Mouse (Mus musculus) stomach, postnatal 0 days (tissue): ENCODE results near the gene Cd81. TPM values are rescaled to one million over a fixed set of nuclear protein-coding genes. Genes with fewer than 3 reads are reported as not detected.

ENCODE experiments used
- ATAC-seq: fragments of 200-750 bp; cut with Nextera tagmentation; 2 replicates; pipeline ENCODE4 v1.8.0; 2017; ENCODE audit not compliant: low FRiP score, low TSS enrichment
- DNase-seq: peaks from one replicate; pipeline ENCODE4 v3.0.0-alpha.2; 2016; ENCODE audit warnings: low spot score
- H3K27ac ChIP-seq: fragments of 300-500 bp; sonication (generic); replicated peaks from 2 replicates; pipeline ENCODE4 v1.5.1; 2014; ENCODE audit warnings: mild to moderate bottlenecking, control low read depth
- H3K27me3 ChIP-seq: fragments of 300-500 bp; sonication (generic); 2 replicates; pipeline ENCODE4 v1.6.1; 2014; ENCODE audit warnings: low read length; ENCODE audit not compliant: control insufficient read depth, insufficient read depth
- H3K36me3 ChIP-seq: fragments of 300-500 bp; sonication (generic); 2 replicates; pipeline ENCODE4 v1.6.1; 2014; ENCODE audit warnings: low read length, mixed read lengths; ENCODE audit not compliant: control insufficient read depth, insufficient read depth
- H3K4me1 ChIP-seq: fragments of 300-500 bp; sonication (generic); replicated peaks from 2 replicates; pipeline ENCODE4 v1.6.1; 2014; ENCODE audit warnings: antibody characterized with exemption; ENCODE audit not compliant: control insufficient read depth, insufficient read depth
- H3K4me2 ChIP-seq: fragments of 300-500 bp; sonication (generic); replicated peaks from 2 replicates; pipeline ENCODE4 v1.6.1; 2014; ENCODE audit warnings: low read depth, mild to moderate bottlenecking, control low read depth, moderate library complexity
- H3K4me3 ChIP-seq: fragments of 300-500 bp; sonication (generic); 2 replicates; pipeline ENCODE4 v1.5.1; 2014; ENCODE audit warnings: low read depth, low read length, control low read depth
- H3K9ac ChIP-seq: fragments of 300-500 bp; sonication (generic); 2 replicates; pipeline ENCODE4 v1.6.1; 2014; ENCODE audit warnings: mild to moderate bottlenecking, low read length, control low read depth, mixed read lengths
- H3K9me3 ChIP-seq: fragments of 300-500 bp; sonication (generic); 2 replicates; pipeline ENCODE4 v1.6.1; 2016; ENCODE audit warnings: low read length; ENCODE audit not compliant: control insufficient read depth
- CTCF ChIP-seq: IDR thresholded peaks from 2 replicates; pipeline ENCODE4 v1.5.1; 2016; ENCODE audit warnings: antibody characterized with exemption, low read depth, mild to moderate bottlenecking, moderate library complexity
- EP300 ChIP-seq: optimal IDR thresholded peaks from 2 replicates; pipeline ENCODE3; 2016; ENCODE audit warnings: antibody characterized with exemption
- WGBS: fragments of 180-500 bp; shearing (Covaris S2); extraction: QIAGEN DNeasy Blood & Tissue Kit; methylation state at CpG from one replicate; pipeline ENCODE4 v1.1.7; 2014; 5-methylcytosine and 5-hydroxymethylcytosine counted together
- polyA plus RNA-seq: library from polyadenylated mRNA; unstranded; fragments of >200 nt; fragmentation: Nextera tagmentation; extraction: Ambion mirVana; gene quantifications from 2 replicates; pipeline ENCODE4 v1.2.1, GENCODE M21; 2015

The Cd81 gene
- polyA plus RNA-seq, 1 experiment from 2014 or later = 381 TPM

DNA sequence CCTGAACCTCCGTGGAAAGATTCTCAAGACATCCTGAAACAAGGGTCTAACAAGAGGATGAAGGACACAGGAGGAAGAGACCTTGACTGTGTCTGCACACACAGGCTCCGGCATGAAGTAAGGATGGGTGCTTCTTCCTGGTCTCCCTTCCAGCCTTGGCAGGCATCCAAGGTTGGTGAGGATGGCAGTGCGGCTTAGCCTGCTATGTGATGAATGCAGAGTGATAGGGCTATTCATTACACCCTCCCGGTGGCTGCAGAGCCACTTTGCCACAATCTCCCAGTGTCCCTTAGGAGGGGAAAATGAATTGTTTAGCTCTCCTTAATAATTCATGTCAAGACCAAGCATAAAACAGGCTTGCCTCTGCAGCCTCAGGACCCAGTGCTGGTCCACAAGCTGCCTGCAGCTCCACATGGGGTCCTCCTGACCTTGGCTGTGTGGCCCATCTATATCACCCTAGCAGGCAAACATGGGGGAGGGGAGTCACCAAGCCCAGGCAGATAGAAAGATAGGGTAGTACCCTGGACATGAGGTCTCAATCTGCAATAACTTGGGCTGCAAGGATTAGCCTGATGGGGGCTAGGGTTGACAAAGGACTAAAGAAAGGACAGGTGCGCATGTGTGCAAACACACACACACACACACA is 40.2 kb upstream of the Cd81 start:
- Histone ChIP-seq H3K4me3 (no peak overlapping the region), H3K9ac (no peak overlapping the region), H3K4me1 (peaks cover 32% of the 10 kb centered on the region), H3K27ac (peak overlapping the region; percentile 49), H3K9me3 (no peaks in the 10 kb centered on the region), H3K4me2 (no peak overlapping the region), H3K27me3 (no peaks in the 10 kb centered on the region), H3K36me3 (no peaks in the 10 kb centered on the region)
- DNase-seq = peak; percentile 34
- 41% methylated on average over 5 of the region's 5 CpGs for WGBS
- ATAC-seq = no peak
- no peak for TF ChIP-seq EP300
- no peak for TF ChIP-seq CTCF

DNA sequence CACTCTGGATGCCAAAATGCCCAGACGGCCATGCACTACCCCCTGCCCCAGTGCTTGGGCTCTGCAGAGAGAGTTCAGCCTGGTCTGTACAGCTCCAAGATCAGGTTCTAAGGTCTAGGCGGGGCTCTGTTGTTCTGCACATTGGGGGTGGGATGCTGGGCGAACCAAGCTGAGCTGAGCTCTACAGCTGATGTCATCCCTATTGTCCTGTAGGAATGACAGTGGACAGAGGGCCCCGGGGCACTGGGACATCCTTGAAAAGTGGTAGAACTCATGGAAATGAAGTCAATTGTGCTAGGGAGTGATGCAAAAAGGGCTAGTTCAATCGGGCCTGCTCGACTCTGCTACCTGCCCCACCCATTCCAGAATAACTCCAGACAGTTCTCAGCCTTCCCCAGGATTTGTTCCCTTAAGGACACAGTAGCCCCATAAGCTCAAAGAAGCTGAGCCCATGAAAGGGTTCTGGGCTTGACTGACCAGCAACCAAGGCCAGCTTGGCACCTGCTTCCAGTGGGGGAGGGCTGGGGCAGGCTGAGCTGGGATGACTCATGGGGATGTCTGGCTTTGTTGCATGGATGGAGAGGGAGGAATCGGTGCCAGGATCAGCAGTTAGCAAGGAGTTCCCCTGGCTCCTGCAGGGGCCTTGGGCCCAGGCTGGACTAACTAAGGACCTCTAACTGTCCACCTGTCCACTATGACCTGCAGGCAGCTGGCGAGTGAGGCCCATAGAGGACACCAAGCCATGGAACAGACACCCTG is 38.9 kb upstream of the Cd81 start:
- H3K27ac ChIP-seq = peak overlapping the region; percentile 46
- peaks cover 28% of the 10 kb centered on the region for H3K4me1 ChIP-seq
- H3K27me3 ChIP-seq = no peaks in the 10 kb centered on the region
- no peak overlapping the region for H3K4me3 ChIP-seq
- 44% methylated on average over 8 of the region's 8 CpGs for WGBS
- H3K4me2 ChIP-seq = no peak overlapping the region
- no peaks in the 10 kb centered on the region for H3K9me3 ChIP-seq
- 0 out of 2 replicates have a peak overlapping the region, but pooled peaks have one; percentile 27 for H3K9ac ChIP-seq
- peak; percentile 61 for DNase-seq
- peak; percentile 57; the same call in 1 of the 2 replicates for ATAC-seq
- TF ChIP-seq EP300 = no peak
- TF ChIP-seq CTCF = no peak
- no peaks in the 10 kb centered on the region for H3K36me3 ChIP-seq

DNA sequence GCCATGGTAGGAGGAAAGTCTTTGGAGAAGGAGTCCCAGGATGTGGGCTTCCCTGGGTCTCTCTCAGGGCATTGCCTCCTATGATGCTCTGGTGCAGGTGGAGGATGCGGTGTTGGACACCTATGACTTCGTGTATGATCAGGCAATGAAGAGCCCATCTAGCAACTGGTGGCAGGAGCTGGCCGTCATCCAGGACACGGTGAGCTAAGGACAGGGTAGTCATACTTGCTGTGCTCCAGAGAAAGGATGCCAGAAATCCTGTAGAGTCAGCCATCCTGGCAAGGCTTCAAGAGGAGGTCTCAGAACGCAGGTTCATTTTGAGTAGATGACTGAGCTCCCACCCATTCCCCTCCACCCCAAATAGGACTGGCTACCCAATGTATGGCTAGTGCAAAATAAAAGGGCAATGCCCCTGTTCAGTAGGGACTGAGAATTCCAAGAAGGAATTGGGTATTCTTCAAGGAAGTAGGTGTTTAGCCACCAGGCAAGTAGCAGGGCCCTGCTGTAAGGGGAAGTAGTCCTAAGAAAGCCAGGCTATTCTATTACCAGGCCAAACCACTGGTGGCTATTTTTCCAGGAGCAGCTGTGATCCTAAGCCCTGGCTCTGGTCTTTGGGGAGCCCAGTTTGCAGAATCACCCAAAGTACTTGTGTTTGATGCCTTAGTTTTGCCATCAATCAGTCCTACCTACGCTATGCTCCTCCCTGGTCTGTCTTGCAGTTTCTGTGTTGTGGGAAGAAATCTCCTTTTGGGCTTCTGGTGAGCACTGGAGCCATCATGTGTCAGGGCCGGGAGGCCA is 37.5 kb upstream of the Cd81 start:
- no peak overlapping the region for H3K4me2 ChIP-seq
- H3K27me3 ChIP-seq = no peaks in the 10 kb centered on the region
- no peak for TF ChIP-seq EP300
- TF ChIP-seq CTCF = no peak
- ATAC-seq = no peak
- H3K36me3 ChIP-seq = no peaks in the 10 kb centered on the region
- H3K27ac ChIP-seq = peak overlapping the region; percentile 50; the same call in 1 of the 2 replicates
- no peak overlapping the region for H3K9ac ChIP-seq
- peaks cover 21% of the 10 kb centered on the region for H3K4me1 ChIP-seq
- no peak for DNase-seq
- H3K9me3 ChIP-seq = no peaks in the 10 kb centered on the region
- no peak overlapping the region for H3K4me3 ChIP-seq
- WGBS = 72% methylated on average over 7 of the region's 7 CpGs

DNA sequence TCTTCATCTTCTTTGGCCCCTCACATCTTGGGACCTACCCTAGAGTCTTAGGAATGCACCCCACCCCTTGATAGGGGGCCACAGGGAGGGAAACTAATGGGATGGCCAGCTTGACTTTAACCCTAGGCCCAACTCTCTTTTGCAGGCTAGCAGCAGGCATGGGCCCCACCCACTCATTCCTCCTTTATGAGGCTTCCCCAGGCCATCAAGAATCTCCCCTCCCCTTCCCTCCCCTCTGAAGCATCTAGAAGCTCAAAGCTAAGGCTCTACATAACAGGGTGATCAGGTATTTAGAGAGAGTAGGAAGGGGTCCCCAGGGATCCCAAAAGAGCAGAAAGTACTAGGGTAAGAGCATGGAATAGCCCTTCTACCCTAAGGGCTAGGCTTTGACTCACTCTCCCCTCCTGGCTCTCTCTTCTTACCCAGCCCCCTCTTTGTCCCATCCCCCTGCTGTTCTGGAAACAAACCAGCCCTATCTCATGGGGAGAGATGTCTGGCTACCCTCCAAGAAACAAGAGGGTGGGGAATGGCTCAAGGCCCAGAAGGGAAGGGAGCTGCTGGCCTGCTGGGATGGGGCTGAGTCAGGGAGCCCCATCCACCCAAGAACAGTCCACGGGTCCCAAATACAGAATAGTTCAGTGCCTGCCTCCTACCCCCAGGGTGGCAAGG is 36.6 kb upstream of the Cd81 start:
- ATAC-seq (peak; percentile 56), DNase-seq (peak; percentile 69)
- no peaks in the 10 kb centered on the region for H3K27me3 ChIP-seq
- no peaks in the 10 kb centered on the region for H3K9me3 ChIP-seq
- no peak overlapping the region for H3K4me2 ChIP-seq
- H3K4me1 ChIP-seq = peaks cover 21% of the 10 kb centered on the region
- H3K36me3 ChIP-seq = no peaks in the 10 kb centered on the region
- H3K27ac ChIP-seq = peak overlapping the region; percentile 50; the same call in 1 of the 2 replicates
- 0% methylated on average over 1 of the region's 1 CpGs for WGBS
- H3K4me3 ChIP-seq = no peak overlapping the region
- no peak for TF ChIP-seq EP300
- TF ChIP-seq CTCF = no peak
- no peak overlapping the region for H3K9ac ChIP-seq

DNA sequence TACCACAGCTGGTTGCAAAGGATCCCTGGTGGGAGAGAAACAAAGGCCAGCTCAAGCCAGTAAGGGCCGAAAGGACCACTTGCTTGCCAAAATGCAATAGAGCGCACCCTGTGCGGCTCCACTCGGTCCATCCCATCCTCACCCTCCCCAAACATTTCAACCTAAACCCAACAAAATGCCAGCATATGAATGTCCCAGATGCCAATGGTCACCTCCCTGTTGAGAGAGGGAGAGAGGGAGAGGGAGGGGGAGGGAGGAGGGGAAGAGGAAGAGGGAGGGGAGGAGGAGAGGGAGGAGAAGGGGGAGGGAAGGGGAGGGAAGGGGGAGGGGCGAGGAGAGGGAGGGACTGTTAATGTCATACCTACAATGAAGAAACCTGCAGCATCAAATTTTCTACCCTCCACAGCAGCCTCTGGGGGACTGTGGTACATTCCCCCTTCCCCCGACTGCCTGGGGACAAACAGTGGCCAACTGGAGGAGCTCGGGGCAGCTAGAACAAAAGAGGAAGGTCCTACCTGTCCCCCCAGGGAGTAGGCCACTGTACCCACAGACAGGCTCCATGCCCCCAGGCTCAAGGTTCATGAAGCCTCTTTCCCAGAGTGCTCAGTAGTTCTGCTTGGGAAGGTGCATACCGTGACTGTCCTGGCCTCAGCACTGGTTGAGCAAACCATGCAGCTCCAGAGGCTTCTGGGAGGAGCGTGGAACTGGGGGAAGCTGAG is 36.0 kb upstream of the Cd81 start:
- no peak overlapping the region for H3K4me2 ChIP-seq
- no peaks in the 10 kb centered on the region for H3K36me3 ChIP-seq
- no peak overlapping the region for H3K9ac ChIP-seq
- H3K4me3 ChIP-seq = no peak overlapping the region
- DNase-seq (no peak), ATAC-seq (peak; percentile 4; the same call in 1 of the 2 replicates)
- no peaks in the 10 kb centered on the region for H3K27me3 ChIP-seq
- no peaks in the 10 kb centered on the region for H3K9me3 ChIP-seq
- H3K27ac ChIP-seq = peak overlapping the region; percentile 50; the same call in 1 of the 2 replicates
- peaks cover 21% of the 10 kb centered on the region for H3K4me1 ChIP-seq
- no peak for TF ChIP-seq CTCF
- WGBS = 40% methylated on average over 9 of the region's 9 CpGs
